Mouse (Mus musculus) small intestine, adult 2 months (tissue): ENCODE measurements at regions not wholly inside any gene's neighbourhood (a gene's known extent, or its start where the extent isn't known, plus 50 kb on each side); places are given as distances from the start of the nearest gene placed in this dataset.

Experiments used
- H3K27ac ChIP-seq: fragments of 200-500 bp; 2 replicates; pipeline ENCODE4 v1.5.1; 2012; ENCODE audit warnings: low read depth, low read length, control low read depth, inconsistent platforms; ENCODE audit not compliant: insufficient read depth
- H3K27me3 ChIP-seq: fragments of 200-500 bp; 2 replicates; pipeline ENCODE4 v1.6.1; 2012; ENCODE audit warnings: mild to moderate bottlenecking, moderate library complexity, low read length, inconsistent platforms; ENCODE audit not compliant: control insufficient read depth, insufficient read depth
- H3K36me3 ChIP-seq: fragments of 200-500 bp; 2 replicates; pipeline ENCODE4 v1.6.1; 2012; ENCODE audit warnings: mild to moderate bottlenecking, low read length, control low read depth, inconsistent platforms; ENCODE audit not compliant: control insufficient read depth, insufficient read depth
- H3K4me1 ChIP-seq: fragments of 200-500 bp; 2 replicates; pipeline ENCODE4 v1.6.1; 2012; ENCODE audit warnings: low read length, inconsistent platforms, mixed read lengths; ENCODE audit not compliant: control insufficient read depth, insufficient read depth, insufficient read length
- H3K4me3 ChIP-seq: fragments of 200-500 bp; 2 replicates; pipeline ENCODE4 v1.5.1; 2012; ENCODE audit warnings: low read depth, mild to moderate bottlenecking, control low read depth, inconsistent platforms, low read length, moderate library complexity
- CTCF ChIP-seq: fragments of 200-500 bp; IDR thresholded peaks from 2 replicates; pipeline ENCODE4 v1.5.1; 2012; ENCODE audit warnings: low read depth, mild to moderate bottlenecking, control low read depth, inconsistent platforms, low read length, moderate library complexity, mixed read lengths; ENCODE audit not compliant: insufficient replicate concordance, insufficient read length; ENCODE audit errors: extremely low read depth
- POLR2A ChIP-seq: fragments of 200-500 bp; IDR thresholded peaks from 2 replicates; pipeline ENCODE4 v1.6.1; 2012; ENCODE audit warnings: low read depth, mild to moderate bottlenecking, control low read depth, inconsistent platforms, low read length, moderate library complexity
- WGBS: fragments of 180-500 bp; shearing (Covaris S2); methylation state at CpG from one replicate; pipeline ENCODE4 v1.1.7; 2018; 5-methylcytosine and 5-hydroxymethylcytosine counted together

DNA sequence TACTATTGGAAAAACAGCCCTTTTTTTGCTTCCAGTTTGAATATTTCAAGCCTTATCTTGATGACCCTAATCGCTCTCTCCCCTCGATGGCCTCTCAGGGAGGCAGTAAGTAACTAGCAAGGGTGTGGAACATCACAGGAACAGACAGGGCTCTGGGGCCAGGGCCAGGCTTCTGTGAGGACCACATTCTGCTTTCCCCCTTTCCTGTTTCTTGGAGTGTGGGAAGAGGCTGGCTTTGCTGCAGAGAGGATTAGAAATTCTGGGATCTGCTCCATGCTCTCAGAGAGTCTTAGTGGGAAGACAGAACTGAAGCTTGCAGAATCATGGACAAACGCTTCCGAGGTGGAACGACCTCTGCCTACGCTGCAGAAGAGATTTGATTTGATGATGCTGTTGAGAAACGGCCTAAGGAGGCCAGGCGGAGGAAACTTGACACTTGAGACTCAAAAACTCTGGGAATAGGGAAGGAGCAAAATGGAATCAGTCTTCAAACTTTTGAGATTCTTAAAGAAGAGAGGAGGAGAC lies 316.3 kb upstream of the Clint1 start:
- H3K27ac ChIP-seq: no peak overlapping the region
- WGBS: 45% methylated on average over 8 of the region's 8 CpGs
- no peaks in the 10 kb centered on the region for H3K27me3 ChIP-seq
- H3K4me1 ChIP-seq: no peaks in the 10 kb centered on the region
- H3K4me3 ChIP-seq: no peak overlapping the region
- TF ChIP-seq CTCF (no peak), POLR2A (no peak)
- no peaks in the 10 kb centered on the region for H3K36me3 ChIP-seq

DNA sequence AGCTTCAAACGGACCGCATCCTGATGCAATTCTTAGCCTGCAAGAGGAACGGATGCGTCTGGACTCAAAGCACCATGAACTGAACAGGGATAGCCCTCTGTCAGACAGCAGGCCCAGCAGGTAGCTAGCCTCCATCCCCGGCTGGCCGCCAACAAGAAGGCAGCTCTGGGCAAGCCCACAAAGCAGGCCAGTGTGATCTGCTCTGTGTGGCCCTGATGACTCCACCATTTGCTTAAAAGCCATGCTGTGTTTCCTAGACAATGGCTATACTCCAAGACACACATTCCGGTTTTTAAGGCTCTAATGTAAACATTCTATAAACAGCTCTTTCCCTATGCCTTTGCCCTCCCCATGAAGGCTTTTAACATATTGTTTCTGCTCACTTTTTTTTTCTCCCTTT lies 313.8 kb upstream of the Clint1 start:
- no peaks in the 10 kb centered on the region for H3K36me3 ChIP-seq
- H3K27me3 ChIP-seq: no peaks in the 10 kb centered on the region
- H3K4me1 ChIP-seq: no peaks in the 10 kb centered on the region
- no peak overlapping the region for H3K27ac ChIP-seq
- 78% methylated on average over 7 of the region's 7 CpGs for WGBS
- no peak overlapping the region for H3K4me3 ChIP-seq
- TF ChIP-seq CTCF (no peak), POLR2A (no peak)

DNA sequence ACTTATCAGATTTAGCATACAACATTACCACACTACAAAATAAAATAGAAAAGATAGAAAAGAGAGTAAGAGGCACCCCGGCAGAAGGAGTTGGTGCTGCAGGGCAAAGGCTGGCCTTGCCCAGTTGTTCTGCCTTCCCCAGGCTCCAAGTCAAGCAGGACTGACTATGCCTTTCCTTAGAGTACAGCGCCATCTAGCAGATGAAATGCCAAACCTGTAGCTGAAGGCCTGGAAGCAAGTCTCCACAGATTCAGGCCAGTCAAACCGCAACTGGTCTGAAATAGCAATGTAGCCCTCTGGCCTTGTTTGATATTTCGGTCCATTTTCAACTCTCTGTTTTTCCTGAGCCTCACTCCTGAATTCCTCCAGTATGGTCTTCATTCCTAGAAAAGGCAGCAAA lies 312.4 kb upstream of the Clint1 start:
- no peaks in the 10 kb centered on the region for H3K36me3 ChIP-seq
- no peak overlapping the region for H3K4me3 ChIP-seq
- WGBS: 50% methylated on average over 4 of the region's 4 CpGs
- no peak overlapping the region for H3K27ac ChIP-seq
- TF ChIP-seq CTCF: no peak
- H3K27me3 ChIP-seq: no peaks in the 10 kb centered on the region
- H3K4me1 ChIP-seq: no peaks in the 10 kb centered on the region

DNA sequence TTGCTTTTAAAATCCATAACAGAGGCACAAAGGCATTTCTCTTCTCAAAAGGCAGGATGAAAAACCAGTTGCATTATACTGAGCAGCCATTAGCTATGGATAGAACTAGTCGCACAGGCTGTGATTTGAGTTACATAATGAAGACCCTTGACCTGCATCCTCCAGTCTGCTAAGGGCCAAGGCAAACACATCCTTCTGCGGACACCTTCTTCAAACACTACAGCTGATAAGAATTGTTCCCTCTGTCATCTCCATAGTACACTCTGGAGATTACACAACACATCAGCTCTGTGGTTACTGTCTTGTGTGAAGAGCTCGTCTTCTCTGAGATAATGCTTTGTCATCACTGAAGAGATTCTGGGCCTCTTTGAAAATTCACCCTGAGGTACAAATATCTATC lies 307.3 kb upstream of the Clint1 start:
- Histone ChIP-seq H3K27me3 (no peaks in the 10 kb centered on the region), H3K4me3 (no peak overlapping the region), H3K27ac (no peak overlapping the region), H3K4me1 (no peaks in the 10 kb centered on the region), H3K36me3 (no peaks in the 10 kb centered on the region)
- 50% methylated on average over 3 of the region's 3 CpGs for WGBS
- TF ChIP-seq POLR2A: no peak
- no peak for TF ChIP-seq CTCF

DNA sequence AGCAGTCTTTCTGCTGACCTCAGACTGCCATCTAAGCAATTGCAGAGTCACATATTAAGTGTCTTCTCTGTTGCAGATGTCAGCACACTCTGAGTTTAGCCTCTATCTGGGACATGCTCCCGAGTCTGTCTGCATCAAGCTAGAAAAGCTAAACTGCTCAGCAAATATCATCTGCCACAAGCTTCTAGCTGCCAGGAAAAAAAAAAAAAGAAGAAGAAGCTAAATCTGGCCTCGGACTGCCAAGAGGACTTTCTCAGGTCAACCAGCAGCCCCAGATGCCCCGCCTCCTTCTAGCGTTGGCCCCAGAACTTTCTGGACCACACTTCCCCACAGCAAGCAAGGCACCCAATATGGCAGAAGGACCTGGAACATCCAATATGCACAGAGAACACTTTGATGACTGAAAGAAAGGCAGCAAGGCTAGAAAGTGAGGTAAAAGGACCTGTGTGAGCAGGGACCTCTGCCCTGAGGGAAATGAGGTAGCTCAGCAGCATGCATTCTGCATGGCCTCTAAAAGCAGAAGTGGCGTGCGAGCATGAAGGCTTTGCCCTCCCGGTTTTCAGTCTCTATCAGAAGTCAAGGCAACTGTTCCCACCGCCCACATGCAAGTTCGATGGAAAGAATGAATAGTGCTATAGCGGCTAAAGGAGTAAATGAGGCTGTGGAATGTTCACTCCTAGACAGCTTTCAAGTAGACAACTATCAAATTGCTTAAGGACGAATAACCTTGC lies 305.8 kb upstream of the Clint1 start:
- Histone ChIP-seq H3K36me3 (no peaks in the 10 kb centered on the region), H3K4me1 (no peaks in the 10 kb centered on the region), H3K27me3 (no peaks in the 10 kb centered on the region), H3K27ac (no peak overlapping the region), H3K4me3 (no peak overlapping the region)
- WGBS: 78% methylated on average over 11 of the region's 11 CpGs
- TF ChIP-seq CTCF: no peak
- TF ChIP-seq POLR2A: no peak

DNA sequence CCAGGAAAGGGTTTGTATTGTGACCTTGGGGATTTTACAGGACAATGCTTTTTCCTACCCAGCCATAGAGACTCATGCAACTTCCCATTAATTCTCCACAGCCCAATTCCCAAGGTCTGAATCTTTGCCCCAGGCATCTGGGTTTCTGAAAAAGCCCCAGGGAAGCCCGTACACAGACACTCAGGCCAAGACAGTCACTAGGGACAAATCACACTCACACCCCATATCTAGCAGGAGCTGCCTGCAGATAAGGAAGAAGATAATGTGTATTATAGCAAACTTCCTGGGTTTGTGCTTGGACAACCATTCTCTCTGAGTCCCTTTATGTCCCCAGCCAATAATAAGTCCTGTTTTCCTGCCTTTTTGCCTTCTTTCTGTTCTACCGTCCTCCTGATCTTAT lies 305.0 kb upstream of the Clint1 start:
- Histone ChIP-seq H3K4me3 (no peak overlapping the region), H3K27me3 (no peaks in the 10 kb centered on the region), H3K36me3 (no peaks in the 10 kb centered on the region), H3K4me1 (no peaks in the 10 kb centered on the region), H3K27ac (no peak overlapping the region)
- 38% methylated on average over 2 of the region's 2 CpGs for WGBS
- TF ChIP-seq CTCF: no peak
- no peak for TF ChIP-seq POLR2A

DNA sequence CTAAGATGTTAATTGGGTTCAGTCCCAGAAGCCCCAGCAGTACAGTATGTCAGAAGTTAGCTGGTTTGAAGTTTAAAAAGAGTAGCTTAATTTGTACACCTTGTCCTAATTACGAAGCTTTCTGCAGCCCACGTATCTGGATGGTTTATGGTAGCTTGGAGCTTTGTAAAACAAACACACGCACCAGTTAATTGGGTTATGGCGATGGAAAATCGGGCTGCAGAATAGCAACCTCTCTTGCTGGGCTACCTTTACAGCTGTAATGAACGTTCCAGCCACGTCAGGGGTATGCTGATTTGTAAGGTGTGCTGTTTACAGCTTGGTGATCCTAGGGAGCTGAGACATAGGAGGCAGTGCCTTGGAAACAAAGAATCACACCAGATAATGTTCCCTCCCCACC lies 301.5 kb upstream of the Clint1 start:
- H3K4me1 ChIP-seq: no peaks in the 10 kb centered on the region
- no peak overlapping the region for H3K27ac ChIP-seq
- TF ChIP-seq CTCF (no peak), POLR2A (no peak)
- H3K36me3 ChIP-seq: no peaks in the 10 kb centered on the region
- H3K4me3 ChIP-seq: no peak overlapping the region
- H3K27me3 ChIP-seq: no peaks in the 10 kb centered on the region
- 24% methylated on average over 7 of the region's 7 CpGs for WGBS
